Mouse (Mus musculus): ENCODE data around the gene Folr1.

Gene Folr1

GRCm38 (mm10) chr7:101870629-101871028 lies at the start of gene Folr1:
Gene Folr1, minus strand, starts transcription at chr7:101870788.
- in situ Hi-C loops (cut with MseI, MboI) = no loop called here

- in situ Hi-C loops (cut with MseI, MboI) = no loop called here
These were observed 47.5 kb upstream of the Folr1 start for GRCm38 (mm10) chr7:101918071-101918470.

GRCm38 (mm10) chr7:101911982-101912381 lies 41.4 kb upstream of the Folr1 start:
- in situ Hi-C loops (cut with MseI, MboI) = no loop called here

- in situ Hi-C loops (cut with MseI, MboI) = no loop called here
These were observed 39.5 kb upstream of the Folr1 start for GRCm38 (mm10) chr7:101910138-101910537.

GRCm38 (mm10) chr7:101908367-101908766 lies 37.8 kb upstream of the Folr1 start:
- in situ Hi-C loops (cut with MseI, MboI) = no loop called here

GRCm38 (mm10) chr7:101906696-101907095 lies 36.1 kb upstream of the Folr1 start:
- in situ Hi-C loops (cut with MseI, MboI) = no loop called here

- in situ Hi-C loops (cut with MseI, MboI) = no loop called here
These were observed 35.7 kb upstream of the Folr1 start, which contains the start of gene Tomt for GRCm38 (mm10) chr7:101906287-101906681. Gene Tomt, minus strand, starts transcription at chr7:101906359.

GRCm38 (mm10) chr7:101905561-101906286 lies 35.1 kb upstream of the Folr1 start, which contains the start of gene Lamtor1:
Gene Lamtor1, plus strand, starts transcription at chr7:101905904.
- in situ Hi-C loops (cut with MseI, MboI) = no loop called here

GRCm38 (mm10) chr7:101902846-101903245 lies 32.3 kb upstream of the Folr1 start:
- in situ Hi-C loops (cut with MseI, MboI) = no loop called here

GRCm38 (mm10) chr7:101901969-101902368 lies 31.4 kb upstream of the Folr1 start:
- in situ Hi-C loops (cut with MseI, MboI) = no loop called here

GRCm38 (mm10) chr7:101900331-101901097 lies 29.9 kb upstream of the Folr1 start:
- in situ Hi-C loops (cut with MseI, MboI) = no loop called here

- in situ Hi-C loops (cut with MseI, MboI) = no loop called here
These were observed 25.8 kb upstream of the Folr1 start for GRCm38 (mm10) chr7:101896104-101897066.

- in situ Hi-C loops (cut with MseI, MboI) = no loop called here
These were observed 25.1 kb upstream of the Folr1 start for GRCm38 (mm10) chr7:101895695-101896094.

GRCm38 (mm10) chr7:101888460-101888859 lies 17.9 kb upstream of the Folr1 start:
- in situ Hi-C loops (cut with MseI, MboI) = no loop called here

GRCm38 (mm10) chr7:101886274-101886673 lies 15.7 kb upstream of the Folr1 start:
- in situ Hi-C loops (cut with MseI, MboI) = no loop called here

GRCm38 (mm10) chr7:101884160-101884559 lies 13.6 kb upstream of the Folr1 start:
- in situ Hi-C loops (cut with MseI, MboI) = no loop called here

GRCm38 (mm10) chr7:101882413-101883154 lies 12.0 kb upstream of the Folr1 start:
- in situ Hi-C loops (cut with MseI, MboI) = no loop called here

- in situ Hi-C loops (cut with MseI, MboI) = no loop called here
These were observed 10.3 kb upstream of the Folr1 start for GRCm38 (mm10) chr7:101880855-101881254.

GRCm38 (mm10) chr7:101875978-101876377 lies 5.4 kb upstream of the Folr1 start:
- in situ Hi-C loops (cut with MseI, MboI) = no loop called here

- in situ Hi-C loops (cut with MseI, MboI) = no loop called here
These were observed 708 bp upstream of the Folr1 start for GRCm38 (mm10) chr7:101871296-101871695.

GRCm38 (mm10) chr7:101869163-101869500 lies 1.5 kb downstream of the Folr1 start:
- in situ Hi-C loops (cut with MseI, MboI) = no loop called here
